Mouse (Mus musculus) c-Kit-negative CD71-positive TER-119-positive erythroid progenitor cells, embryonic 14.5 days (primary cell): ENCODE results near the gene Cdk7.
"Not testable (repeated sequence)": the region's sequence is repeated elsewhere in the genome, so short reads cannot be mapped to it uniquely, and the experiment has no call there.

Experiments
- DNase-seq: peaks from one replicate; pipeline ENCODE4 v3.0.0-alpha.2; 2013; ENCODE audit warnings: low read depth, low spot score

Cdk7 gene

DNA sequence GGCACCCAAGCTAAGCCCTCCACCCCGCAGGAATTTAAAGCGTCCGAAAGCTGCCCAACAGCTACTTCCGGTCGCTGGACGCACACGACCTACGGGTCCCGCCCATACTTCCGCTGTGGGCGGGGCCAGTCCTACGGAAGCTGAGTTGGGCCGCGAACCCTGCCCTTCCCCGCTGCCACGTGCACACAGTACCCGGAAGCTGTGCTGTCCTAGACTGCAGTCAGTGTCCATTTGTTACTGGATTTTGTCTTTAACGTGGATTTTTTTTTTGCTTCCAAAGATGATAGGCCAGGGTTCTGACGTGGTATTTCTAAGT is at the start of gene Cdk7:
Cdk7 (minus strand) TSS at position 79 of the 316 bp plus-strand sequence.
- DNase-seq = peak; percentile 84

DNA sequence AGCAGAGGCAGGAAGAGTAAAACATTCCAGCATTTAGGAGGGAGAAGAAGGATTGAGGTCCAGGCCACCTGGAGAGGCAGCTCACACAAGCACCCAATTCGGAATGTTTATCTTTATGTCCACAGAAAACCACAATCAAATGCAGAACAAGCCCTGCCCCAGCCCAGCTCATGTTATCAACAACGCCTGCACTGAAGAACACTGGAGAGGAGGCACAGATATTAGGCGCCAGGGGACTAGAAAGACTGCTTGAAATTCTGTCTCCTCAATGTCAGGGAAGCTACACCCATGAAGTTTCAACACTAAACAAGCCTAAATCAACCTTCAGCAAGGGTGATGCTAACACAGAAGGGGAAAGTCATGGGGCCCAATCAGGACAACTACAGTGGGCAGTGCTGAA is 46.8 kb upstream of the Cdk7 start:
- DNase-seq = no peak

- no peak for DNase-seq
Observed at GRCm38 (mm10) chr13:100776710-100777109, 46.0 kb upstream of the Cdk7 start.

- DNase-seq = no peak
Observed at GRCm38 (mm10) chr13:100776056-100776419, 45.3 kb upstream of the Cdk7 start.

DNA sequence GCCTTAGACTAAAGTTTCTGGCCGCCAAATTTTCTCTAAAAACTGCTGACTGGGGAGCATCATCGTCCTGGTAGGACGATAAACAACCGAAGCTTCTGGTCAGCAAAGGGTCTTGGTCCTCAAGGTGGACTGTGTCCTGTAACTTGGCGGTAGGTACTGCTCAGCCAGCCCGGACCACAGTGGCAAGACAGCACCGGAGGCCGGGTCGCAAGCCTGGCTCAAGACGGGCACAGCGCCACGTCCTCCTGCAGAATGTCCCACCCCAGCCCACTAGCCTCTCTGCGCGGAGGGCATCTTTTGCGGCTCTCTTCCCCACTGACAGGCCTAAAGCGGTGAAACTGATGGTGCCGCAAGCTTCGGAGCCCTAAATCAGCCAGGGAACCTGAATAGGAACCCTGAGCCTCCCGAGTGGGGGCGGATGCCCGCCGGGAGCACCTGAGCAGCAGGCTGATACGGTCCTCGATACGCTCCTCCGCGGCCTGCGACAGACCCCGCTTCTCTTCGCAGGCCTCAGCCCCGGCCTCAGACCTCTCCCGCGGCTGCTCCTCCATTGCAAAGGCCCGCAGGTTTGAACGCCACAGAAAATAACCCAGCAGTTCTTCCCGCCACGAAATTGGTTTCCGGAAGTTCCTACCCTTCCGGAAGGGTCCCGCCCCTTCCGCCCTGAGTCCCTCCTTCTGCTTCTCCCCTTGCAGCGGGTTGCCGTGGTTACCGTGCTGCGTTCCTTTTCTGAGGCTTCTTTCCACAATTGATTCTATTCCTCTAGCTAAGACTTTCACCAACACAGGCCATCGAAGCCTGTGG is 44.7 kb upstream of the Cdk7 start, which contains the start of gene Cenph:
Cenph (minus strand) TSS at position 648 of the 804 bp plus-strand sequence.
- DNase-seq = peak; percentile 81

GRCm38 (mm10) chr13:100774704-100775103 is 44.0 kb upstream of the Cdk7 start:
- DNase-seq = no peak

GRCm38 (mm10) chr13:100755329-100755728 is 24.6 kb upstream of the Cdk7 start:
- no peak for DNase-seq

DNA sequence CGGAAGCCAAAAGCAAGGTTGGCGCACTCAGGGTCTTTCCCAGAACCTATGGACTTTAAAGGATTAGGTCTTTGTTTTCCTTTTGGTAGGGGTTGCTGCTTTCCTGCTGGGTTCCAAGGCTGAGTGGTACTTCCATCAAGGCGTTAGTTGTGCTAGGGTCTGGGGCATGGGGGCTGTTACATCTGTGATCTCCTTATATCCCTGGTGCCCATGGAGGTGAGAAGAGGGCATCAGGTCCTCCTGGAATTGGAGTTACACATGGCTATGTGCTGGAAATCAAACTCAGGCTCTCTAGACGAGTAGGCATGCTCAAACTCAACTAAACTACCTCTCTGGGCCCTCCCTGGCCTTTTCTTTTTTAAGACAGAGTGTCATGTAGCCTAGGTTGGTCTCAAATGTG is 23.4 kb upstream of the Cdk7 start:
- no peak for DNase-seq

GRCm38 (mm10) chr13:100753011-100753410 is 22.3 kb upstream of the Cdk7 start:
- no peak for DNase-seq

DNA sequence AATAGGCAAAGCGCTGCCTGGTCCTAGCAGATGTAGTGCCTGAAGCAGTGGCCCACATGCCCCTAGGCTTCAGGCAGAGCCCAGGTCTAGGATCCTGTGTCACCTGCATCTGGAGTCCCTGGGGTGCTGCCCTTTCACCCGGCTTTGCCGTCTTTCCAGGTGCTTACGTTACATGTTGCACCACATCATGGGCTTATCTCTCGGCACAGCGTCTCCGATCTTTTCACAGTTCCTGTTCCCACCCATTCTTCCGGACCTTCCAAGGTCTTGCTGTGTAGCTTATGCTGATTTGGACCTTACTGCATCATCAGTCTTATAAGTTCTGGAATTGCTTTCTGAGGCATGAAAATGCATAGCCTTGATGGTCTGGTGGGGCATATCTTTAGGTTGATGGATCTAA is 21.8 kb upstream of the Cdk7 start:
- no peak for DNase-seq

DNA sequence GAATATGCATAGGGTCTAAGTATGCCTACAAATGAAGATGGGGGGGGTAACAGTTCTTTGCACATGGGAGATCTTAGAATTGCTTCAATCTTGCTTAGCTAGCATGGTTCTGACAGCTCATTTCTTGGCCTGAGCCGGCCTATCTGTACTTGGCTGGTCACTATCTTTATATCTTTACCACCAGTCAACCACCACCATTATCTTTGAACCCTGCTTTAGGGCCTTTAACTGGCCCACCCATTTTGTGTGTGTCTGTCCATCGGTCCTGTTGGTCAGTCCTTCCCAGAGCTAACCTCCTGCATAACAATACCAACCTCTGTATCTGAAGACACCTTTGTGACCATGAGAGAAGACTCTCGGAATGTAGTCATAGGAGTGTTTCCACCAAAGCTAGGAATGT is 20.7 kb upstream of the Cdk7 start:
- no peak for DNase-seq

- DNase-seq = no peak
Observed at GRCm38 (mm10) chr13:100750799-100751198, 20.1 kb upstream of the Cdk7 start.

GRCm38 (mm10) chr13:100748638-100749037 is 17.9 kb upstream of the Cdk7 start:
- no peak for DNase-seq

DNA sequence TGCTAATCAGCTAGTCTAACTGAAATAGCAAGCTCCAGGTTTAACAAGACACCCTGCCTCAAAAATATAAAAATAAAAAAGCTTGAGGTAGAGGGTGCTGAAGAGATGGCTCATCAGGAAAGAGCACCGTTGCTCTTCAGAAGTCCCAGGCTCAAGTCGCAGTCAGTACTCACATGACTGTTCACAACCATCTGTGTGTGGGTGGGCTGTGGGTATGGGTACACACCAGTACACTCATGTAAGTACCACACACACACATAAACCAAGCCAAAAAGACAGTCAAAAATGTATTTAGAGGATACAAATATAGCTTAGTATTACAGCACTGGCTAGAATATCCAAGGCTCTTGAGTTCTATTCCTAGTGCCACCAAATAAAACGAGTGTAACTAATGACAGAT is 15.4 kb upstream of the Cdk7 start:
- DNase-seq = no peak

DNA sequence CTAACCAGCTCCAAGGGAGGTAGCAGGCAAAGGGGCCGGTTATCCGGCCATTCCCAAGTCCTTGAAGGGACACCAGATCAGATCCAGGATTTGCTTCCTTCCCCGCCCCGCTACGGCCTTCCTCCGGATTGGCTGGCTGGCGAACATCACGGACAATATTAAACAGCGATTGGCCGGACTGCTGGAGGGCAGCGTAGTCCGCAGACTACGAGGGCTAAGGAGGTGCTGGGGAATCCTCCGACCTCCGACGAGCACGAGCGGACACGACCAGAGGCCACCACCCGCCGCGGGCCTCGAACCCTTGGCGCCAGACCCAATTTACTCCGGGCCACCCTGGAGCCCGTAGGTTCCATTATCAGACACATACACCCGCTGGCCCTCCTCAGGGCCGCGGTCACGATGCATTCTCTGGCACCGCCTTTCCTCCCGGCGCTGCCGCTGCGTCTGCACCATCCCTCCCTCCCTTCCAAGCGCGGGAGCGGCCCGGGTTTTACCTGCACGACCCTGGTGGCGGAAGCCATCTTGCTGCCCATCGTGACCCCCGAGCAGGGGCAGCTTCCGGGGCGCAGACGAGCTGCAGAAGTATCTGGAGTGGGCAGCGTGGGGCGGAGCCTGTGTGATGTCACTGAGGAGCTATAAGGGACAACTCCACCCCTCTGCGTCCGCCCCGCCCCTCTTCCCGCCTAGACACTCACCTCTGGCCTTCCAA is 13.5 kb upstream of the Cdk7 start, which contains the start of gene Mrps36:
Mrps36 (minus strand) TSS at position 624 of the 709 bp plus-strand sequence.
- DNase-seq = peak; percentile 89

DNA sequence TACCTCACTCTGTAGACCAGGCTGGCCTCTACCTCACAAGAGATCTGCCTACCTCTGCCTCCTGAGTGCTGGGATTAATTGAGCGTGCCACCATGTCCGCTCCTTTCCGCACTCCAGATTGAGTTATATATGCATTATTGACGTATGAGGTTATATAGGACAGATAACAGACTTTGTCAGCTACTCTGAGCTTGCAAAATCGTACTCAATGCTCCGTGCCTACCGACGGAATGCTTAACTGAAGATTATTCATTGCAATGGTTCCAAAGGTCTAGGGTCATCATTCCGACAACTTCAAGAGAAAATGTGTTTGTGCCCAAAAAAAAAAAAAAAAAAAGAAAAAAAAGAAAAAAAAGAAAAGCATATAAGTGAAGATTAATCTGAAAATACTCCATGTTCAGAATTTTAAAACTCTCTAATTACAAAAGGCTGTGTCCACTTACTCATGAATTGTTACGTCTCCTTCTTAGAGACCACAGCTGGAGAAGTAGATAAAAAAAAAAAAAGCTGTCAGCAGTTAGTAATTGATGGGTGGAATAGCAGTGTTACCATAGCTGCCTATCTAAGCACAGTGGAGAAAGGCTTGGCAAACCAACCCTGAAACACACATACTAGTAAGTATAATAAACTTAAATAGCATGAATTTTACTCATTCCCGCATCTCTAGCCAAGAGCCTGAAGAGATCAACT is 12.8 kb upstream of the Cdk7 start:
- DNase-seq = no peak

DNA sequence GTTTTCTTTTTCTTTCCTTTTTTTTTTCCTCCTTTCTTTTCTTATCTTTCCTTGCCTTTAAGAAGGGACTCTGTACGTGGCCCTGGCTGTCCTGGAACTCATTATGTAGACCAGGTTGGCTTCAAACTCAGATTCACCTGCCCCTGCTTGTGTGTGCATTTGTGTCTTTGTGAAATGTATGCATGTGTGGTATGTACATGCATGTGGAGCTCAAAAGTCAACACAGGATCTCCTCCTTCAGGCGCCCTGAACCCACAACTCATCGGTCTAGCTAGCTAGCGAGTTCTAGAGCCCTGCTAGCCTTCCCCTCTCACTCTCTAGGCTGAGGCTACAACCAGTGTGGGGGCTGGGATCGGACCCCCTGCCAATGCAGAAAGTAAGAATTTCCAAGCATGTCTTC is 12.1 kb upstream of the Cdk7 start:
- DNase-seq = no peak

DNA sequence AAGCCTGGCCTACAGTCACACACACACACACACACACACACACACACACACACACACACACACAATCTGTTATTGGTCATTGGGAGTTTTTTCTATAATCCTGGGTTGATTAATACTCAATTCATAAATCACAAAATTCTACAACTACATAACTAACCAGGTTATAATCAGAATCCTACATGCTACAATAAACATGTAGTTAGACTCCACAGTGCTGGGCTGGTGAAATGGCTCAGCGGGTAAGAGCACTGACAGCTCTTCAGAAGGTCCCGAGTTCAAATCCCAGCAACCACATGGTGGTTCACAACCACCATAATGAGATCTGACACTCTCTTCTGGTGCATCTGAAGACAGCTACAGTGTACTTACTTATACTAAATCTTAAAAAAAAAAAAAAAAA is 2.0 kb upstream of the Cdk7 start:
- no peak for DNase-seq

- not testable (repeated sequence) for DNase-seq
Observed at GRCm38 (mm10) chr13:100731462-100732046, 815 bp upstream of the Cdk7 start.

DNA sequence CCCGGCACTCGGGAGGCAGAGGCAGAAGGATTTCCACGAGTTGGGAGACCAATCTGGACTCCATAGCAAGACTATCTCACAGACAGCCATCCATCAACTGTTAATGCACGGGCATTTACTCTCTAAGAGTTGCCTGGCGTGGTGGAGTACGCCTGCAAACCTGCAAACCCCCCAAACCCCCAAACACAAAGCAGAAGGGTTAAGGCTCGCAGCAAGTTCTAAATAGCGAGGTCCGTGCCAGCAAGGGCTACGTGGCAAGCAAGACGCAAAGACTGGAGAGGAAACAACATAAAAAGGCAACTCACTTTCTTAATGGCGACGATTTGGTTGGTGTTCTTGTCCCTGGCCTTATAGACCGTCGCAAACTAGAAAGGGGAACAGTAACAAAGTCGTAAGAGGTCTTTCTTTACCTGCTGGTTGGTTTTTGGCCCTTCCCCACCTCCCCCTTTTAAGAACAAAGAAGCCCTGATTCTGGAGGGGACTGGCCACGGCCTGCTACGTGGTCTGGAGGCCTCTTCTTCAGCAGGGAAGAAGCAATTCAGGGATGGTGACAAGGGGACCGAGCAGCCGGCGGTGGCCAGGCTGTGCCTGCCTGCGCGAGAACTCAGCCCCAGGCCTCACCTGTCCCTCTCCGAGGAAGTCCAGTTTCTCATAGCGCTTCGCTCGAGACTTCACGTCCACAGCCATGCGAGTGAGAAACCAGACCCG is 432 bp downstream of the Cdk7 start:
- no peak for DNase-seq

- not testable (repeated sequence) for DNase-seq
Observed at GRCm38 (mm10) chr13:100728530-100728929, 2.2 kb downstream of the Cdk7 start.

GRCm38 (mm10) chr13:100728086-100728485 is 2.7 kb downstream of the Cdk7 start:
- DNase-seq = no peak
